Mouse (Mus musculus) embryonic facial prominence, embryonic 14.5 days (tissue): ENCODE measurements around the gene Gm813. TPM values are rescaled to one million over a fixed set of nuclear protein-coding genes. Genes with fewer than 3 reads are reported as not detected.
A peak's percentile ranks its signal among the peaks of the same experiment; 100 is the strongest.
"Not testable (repeated sequence)": the region's sequence is repeated elsewhere in the genome, so short reads cannot be mapped to it uniquely, and the experiment has no call there.

Experiments
- ATAC-seq: fragments of 200-750 bp; cut with Nextera tagmentation; 2 replicates; pipeline ENCODE4 v1.8.0; 2017; ENCODE audit warnings: low read depth, moderate number of reproducible peaks, moderate TSS enrichment
- DNase-seq: peaks from one replicate; pipeline ENCODE4 v3.0.0-alpha.2; 2015; ENCODE audit warnings: low spot score
- H3K27ac ChIP-seq: fragments of 300-500 bp; sonication (generic); replicated peaks from 2 replicates; pipeline ENCODE4 v1.5.1; 2014; ENCODE audit warnings: low read depth, mild to moderate bottlenecking, low read length, moderate library complexity
- H3K27me3 ChIP-seq: fragments of 300-500 bp; sonication (generic); replicated peaks from 2 replicates; pipeline ENCODE4 v1.6.1; 2014; ENCODE audit warnings: low read length; ENCODE audit not compliant: control insufficient read depth, insufficient read depth
- H3K36me3 ChIP-seq: fragments of 300-500 bp; sonication (generic); 2 replicates; pipeline ENCODE4 v1.6.1; 2014; ENCODE audit warnings: low read length, mixed read lengths; ENCODE audit not compliant: control insufficient read depth, insufficient read depth
- H3K4me1 ChIP-seq: fragments of 300-500 bp; sonication (generic); 2 replicates; pipeline ENCODE4 v1.6.1; 2014; ENCODE audit warnings: antibody characterized with exemption, low read length; ENCODE audit not compliant: control insufficient read depth, insufficient read depth
- H3K4me2 ChIP-seq: fragments of 300-500 bp; sonication (generic); 2 replicates; pipeline ENCODE4 v1.6.1; 2014; ENCODE audit warnings: low read depth, mild to moderate bottlenecking, low read length, moderate library complexity, mixed read lengths
- H3K4me3 ChIP-seq: fragments of 300-500 bp; sonication (generic); 2 replicates; pipeline ENCODE4 v1.5.1; 2014; ENCODE audit warnings: low read depth, mild to moderate bottlenecking, low read length
- H3K9ac ChIP-seq: fragments of 300-500 bp; sonication (generic); 2 replicates; pipeline ENCODE4 v1.6.1; 2014; ENCODE audit warnings: low read depth, mild to moderate bottlenecking, low read length, moderate library complexity, mixed read lengths
- H3K9me3 ChIP-seq: fragments of 300-500 bp; sonication (generic); 2 replicates; pipeline ENCODE4 v1.6.1; 2016; ENCODE audit warnings: low read length; ENCODE audit not compliant: control insufficient read depth
- WGBS: fragments of 180-500 bp; shearing (Covaris S2); extraction: QIAGEN DNeasy Blood & Tissue Kit; methylation state at CpG from one replicate; pipeline ENCODE4 v1.1.7; 2014; 5-methylcytosine and 5-hydroxymethylcytosine counted together
- polyA plus RNA-seq: library from polyadenylated mRNA; unstranded; fragments of >200 nt; fragmentation: Nextera tagmentation; extraction: Ambion mirVana; gene quantifications from 2 replicates; pipeline ENCODE4 v1.2.1, GENCODE M21; 2014

The Gm813 gene
- polyA plus RNA-seq: not detected in 2 replicates

DNA sequence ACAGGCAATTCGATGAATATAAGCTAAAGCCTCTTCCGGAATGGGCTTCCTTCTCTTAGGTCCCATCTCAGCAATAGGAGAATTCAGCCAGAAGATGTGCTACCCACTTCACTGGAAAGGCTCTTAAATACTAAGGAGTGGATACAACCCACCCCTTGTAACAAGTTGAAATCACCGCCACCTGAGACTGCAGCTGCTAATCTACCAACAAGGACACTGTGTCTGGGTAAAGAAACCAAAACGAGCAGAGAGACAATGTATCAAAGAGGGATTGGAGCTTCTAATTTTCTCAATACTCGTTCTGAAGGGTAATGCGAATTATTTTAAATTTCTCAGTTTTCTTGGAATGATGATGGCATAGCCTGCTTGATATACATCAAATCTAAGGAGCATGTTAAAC, at the start of gene Gm813:
Gm813 (minus strand) TSS at position 101 of the 400 bp plus-strand sequence.
- Histone ChIP-seq H3K27me3 (no peaks in the 10 kb centered on the region), H3K4me1 (no peaks in the 10 kb centered on the region), H3K36me3 (no peaks in the 10 kb centered on the region), H3K9me3 (no peaks in the 10 kb centered on the region), H3K27ac (no peak within 1 kb of the TSS), H3K9ac (no peak within 1 kb of the TSS), H3K4me3 (no peak within 1 kb of the TSS), H3K4me2 (no peak within 1 kb of the TSS)
- WGBS: 87% methylated on average over 6 of the region's 6 CpGs
- DNase-seq (no peak), ATAC-seq (no peak)

DNA sequence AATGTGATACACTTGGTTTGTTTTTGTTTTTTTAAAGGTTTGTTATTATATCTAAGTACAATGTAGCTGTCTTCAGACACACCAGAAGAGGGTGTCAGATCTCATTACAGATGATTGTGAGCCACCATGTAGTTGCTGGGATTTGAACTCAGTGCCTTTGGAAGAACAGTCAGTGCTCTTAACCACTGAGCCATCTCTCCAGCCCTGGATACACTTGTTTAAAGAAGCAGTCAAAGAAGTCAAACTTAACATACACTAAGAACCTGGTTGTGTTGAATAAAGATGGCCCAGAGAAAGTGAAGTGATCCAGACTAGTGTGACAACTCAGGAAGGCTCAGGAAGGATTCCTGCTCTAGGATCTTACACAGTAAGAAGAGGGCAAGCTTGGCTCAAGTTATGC, 48.4 kb upstream of the Gm813 start:
- DNase-seq, H3K4me2 ChIP-seq, H3K9me3 ChIP-seq, H3K4me3 ChIP-seq, H3K27ac ChIP-seq, H3K9ac ChIP-seq, H3K27me3 ChIP-seq, H3K36me3 ChIP-seq, H3K4me1 ChIP-seq, ATAC-seq: not testable (repeated sequence)

DNA sequence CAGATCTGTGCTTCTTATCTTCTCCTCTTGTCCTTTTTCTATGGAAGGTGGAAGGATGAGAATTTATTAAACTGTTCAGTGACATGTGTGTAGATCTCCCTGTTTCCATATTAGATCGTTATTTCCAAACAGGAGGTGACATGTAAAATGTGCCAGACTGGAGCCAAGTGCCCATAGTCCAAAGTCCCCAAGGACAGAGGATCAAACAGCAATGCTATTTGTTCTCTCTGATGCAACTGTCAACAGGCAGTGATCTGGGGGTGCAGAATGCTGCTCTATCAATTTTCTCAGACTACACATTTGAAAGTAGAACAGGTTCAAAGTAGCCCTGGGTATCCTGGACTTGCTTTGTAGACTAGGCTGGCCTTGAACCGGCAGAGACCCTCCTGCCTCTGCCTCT, 47.0 kb upstream of the Gm813 start:
- DNase-seq: no peak
- WGBS: 90% methylated on average over 2 of the region's 2 CpGs

DNA sequence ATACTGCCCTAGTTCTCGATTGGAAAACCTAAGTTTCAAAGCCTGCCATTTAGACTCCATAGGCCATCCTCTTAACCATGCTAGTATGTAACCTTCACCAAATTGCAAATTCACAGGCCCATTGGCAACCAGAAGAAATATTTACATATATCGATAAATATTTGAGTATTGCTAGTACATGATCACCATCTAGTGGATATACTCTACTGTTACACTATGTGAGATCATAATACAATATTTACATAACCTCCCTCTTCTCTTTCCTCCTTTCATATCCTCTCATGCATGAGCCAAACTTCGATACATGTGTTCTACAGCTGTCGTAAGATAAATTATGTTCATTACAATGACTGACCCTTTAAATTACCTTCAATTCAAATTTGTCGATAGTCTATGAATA, 46.2 kb upstream of the Gm813 start:
- 54% methylated on average over 5 of the region's 5 CpGs for WGBS
- DNase-seq (peak; percentile 13), ATAC-seq (no peak)

More for the DNA sequence above, 47.0 kb upstream of the Gm813 start:
- Histone ChIP-seq H3K9me3 (no peaks in the 10 kb centered on the region), H3K27me3 (no peaks in the 10 kb centered on the region), H3K27ac (no peak overlapping the region), H3K36me3 (no peaks in the 10 kb centered on the region), H3K4me1 (no peaks in the 10 kb centered on the region), H3K9ac (no peak overlapping the region), H3K4me2 (no peak overlapping the region), H3K4me3 (no peak overlapping the region)
- ATAC-seq: no peak

DNA sequence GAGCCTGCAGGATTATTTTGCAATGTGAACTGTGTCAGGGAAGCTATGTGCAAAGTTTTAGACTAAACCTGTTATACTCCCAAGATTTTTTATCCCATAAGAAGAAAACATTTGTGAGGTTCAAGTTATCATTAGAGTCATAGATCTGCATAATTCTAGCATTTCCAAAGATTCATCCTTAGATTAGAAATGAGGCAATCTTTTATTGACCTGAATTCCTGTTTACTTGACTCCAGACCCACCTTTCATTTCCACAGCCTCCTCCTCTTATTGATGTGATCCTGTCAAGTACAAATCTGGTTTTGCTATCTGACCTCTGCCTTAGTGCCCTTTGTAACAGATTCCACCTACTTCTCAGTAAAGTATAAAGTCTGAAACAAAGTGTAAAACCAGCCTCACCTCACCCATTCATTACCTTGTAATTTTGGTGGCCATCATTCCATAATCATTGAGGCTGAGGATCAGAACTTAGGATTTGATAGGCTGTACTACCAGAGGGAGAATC, 45.6 kb upstream of the Gm813 start:
- no peaks in the 10 kb centered on the region for H3K9me3 ChIP-seq
- DNase-seq (no peak), ATAC-seq (no peak)
- no peak overlapping the region for H3K4me3 ChIP-seq
- no peaks in the 10 kb centered on the region for H3K36me3 ChIP-seq
- no peak overlapping the region for H3K9ac ChIP-seq
- no peak overlapping the region for H3K4me2 ChIP-seq
- H3K27me3 ChIP-seq: no peaks in the 10 kb centered on the region
- no peak overlapping the region for H3K27ac ChIP-seq
- H3K4me1 ChIP-seq: no peaks in the 10 kb centered on the region

More for the DNA sequence above, 46.2 kb upstream of the Gm813 start:
- Histone ChIP-seq H3K9ac (no peak overlapping the region), H3K27me3 (no peaks in the 10 kb centered on the region), H3K4me1 (no peaks in the 10 kb centered on the region), H3K4me2 (no peak overlapping the region), H3K9me3 (no peaks in the 10 kb centered on the region), H3K27ac (no peak overlapping the region), H3K4me3 (no peak overlapping the region), H3K36me3 (no peaks in the 10 kb centered on the region)

DNA sequence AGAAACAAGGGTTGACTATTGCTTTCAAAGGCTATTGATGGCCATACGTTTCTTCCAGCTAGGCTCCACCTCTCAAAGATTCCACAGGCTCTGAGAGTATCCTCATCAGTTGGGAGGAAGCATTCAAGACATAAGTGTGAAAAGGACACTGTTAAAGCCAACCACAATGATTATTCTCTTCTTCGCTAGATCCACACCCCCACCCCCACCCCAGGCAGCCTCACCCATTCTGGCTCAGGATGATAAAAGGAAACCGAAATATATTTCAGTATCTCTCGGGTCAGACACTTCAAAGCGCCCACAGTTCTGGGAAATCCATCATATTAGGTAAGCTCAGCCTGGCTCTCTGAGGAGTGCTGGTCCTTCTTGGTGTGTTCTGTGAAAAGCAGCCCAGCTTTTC, 45.0 kb upstream of the Gm813 start:
- no peak overlapping the region for H3K4me3 ChIP-seq
- ATAC-seq (no peak), DNase-seq (no peak)
- WGBS: 75% methylated on average over 5 of the region's 5 CpGs
- no peaks in the 10 kb centered on the region for H3K27me3 ChIP-seq
- no peaks in the 10 kb centered on the region for H3K4me1 ChIP-seq
- H3K9me3 ChIP-seq: no peaks in the 10 kb centered on the region
- H3K27ac ChIP-seq: no peak overlapping the region
- no peak overlapping the region for H3K4me2 ChIP-seq
- H3K9ac ChIP-seq: no peak overlapping the region
- H3K36me3 ChIP-seq: no peaks in the 10 kb centered on the region

DNA sequence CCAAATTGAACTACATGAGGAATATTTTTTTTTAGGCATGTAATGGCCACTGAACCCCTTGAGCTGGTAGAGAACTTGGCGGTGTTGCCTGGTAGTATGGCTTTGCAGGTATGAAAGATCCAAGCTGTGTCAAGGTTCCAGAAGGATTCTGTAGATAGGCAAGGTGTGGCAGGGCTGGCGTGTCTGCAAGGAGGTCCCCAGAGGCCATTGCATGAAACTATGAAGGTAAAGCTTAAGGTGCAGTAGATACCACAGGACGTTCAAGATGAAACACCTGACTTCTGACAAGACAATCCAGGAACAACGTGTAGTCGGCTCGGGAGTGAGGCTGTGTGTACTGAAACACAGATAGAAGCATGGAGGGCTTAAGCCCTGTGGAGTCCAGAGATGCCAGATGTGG, 41.9 kb upstream of the Gm813 start:
- WGBS: 81% methylated on average over 6 of the region's 6 CpGs
- Histone ChIP-seq H3K4me2 (no peak overlapping the region), H3K4me1 (no peaks in the 10 kb centered on the region), H3K27me3 (no peaks in the 10 kb centered on the region), H3K36me3 (no peaks in the 10 kb centered on the region), H3K9ac (no peak overlapping the region), H3K27ac (no peak overlapping the region), H3K9me3 (no peaks in the 10 kb centered on the region), H3K4me3 (no peak overlapping the region)
- no peak for ATAC-seq
- DNase-seq: no peak

DNA sequence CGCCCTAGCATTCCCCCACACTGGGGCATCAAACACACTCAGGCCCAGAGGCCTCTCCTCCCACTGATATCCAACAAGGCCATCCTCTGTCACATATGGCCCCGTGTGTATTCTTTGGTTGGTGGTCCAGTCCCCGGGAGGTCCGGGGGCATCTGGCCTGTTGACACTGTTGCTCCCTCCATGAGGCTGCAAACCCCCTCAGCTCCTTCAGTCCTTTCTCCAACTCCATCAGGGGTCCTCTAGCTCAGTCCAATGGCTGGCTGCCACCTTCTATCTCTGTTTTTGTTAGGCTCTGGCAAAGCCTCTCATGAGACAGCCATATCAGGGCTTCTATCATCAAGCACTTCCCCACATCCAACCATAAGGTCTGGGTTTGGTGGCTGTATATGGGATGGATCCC, 39.7 kb upstream of the Gm813 start:
- ATAC-seq: no peak

DNA sequence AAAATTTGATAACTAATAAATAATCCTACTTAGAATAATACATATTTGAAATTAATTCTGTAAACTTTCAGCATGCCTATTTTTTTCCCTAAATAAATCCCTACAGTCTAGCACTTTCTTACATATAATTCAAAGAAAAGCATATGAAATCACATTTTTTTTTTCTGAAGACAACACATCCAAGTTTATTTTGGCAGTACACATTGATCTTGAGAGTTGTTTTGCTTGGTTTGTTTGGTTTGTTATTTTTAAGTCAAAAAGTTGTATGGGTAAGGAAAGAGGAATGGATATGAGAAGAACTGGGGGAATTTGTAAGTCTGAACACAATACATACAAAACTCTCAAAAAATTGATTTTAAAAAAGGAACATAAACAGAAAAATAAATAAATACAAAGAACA, 39.0 kb upstream of the Gm813 start:
- Histone ChIP-seq H3K36me3 (no peaks in the 10 kb centered on the region), H3K4me2 (no peak overlapping the region), H3K27me3 (no peaks in the 10 kb centered on the region), H3K4me1 (no peaks in the 10 kb centered on the region), H3K27ac (no peak overlapping the region), H3K9me3 (no peaks in the 10 kb centered on the region), H3K4me3 (no peak overlapping the region), H3K9ac (no peak overlapping the region)
- ATAC-seq (no peak), DNase-seq (no peak)

More for the DNA sequence above, 39.7 kb upstream of the Gm813 start:
- Histone ChIP-seq H3K9ac (no peak overlapping the region), H3K27me3 (no peaks in the 10 kb centered on the region), H3K27ac (no peak overlapping the region), H3K4me1 (no peaks in the 10 kb centered on the region), H3K4me3 (no peak overlapping the region), H3K9me3 (no peaks in the 10 kb centered on the region), H3K36me3 (no peaks in the 10 kb centered on the region), H3K4me2 (no peak overlapping the region)
- no peak for DNase-seq
- 76% methylated on average over 4 of the region's 4 CpGs for WGBS
